Mouse (Mus musculus) heart, adult 2 months (tissue): ENCODE data around the gene Dera. TPM values are rescaled to one million over a fixed set of nuclear protein-coding genes. Genes with fewer than 3 reads are reported as not detected.
"Not testable (repeated sequence)": the region's sequence is repeated elsewhere in the genome, so short reads cannot be mapped to it uniquely, and the experiment has no call there.

Experiments
- DNase-seq, 2 experiments: peaks; one replicate each; pipeline ENCODE4 v3.0.0; 2021
- H3K27ac ChIP-seq: fragments of 200-600 bp; 2 replicates; pipeline ENCODE4 v1.8.1; 2022
- H3K27me3 ChIP-seq: fragments of 200-500 bp; 2 replicates; pipeline ENCODE4 v1.6.1; 2012; ENCODE audit warnings: mild to moderate bottlenecking, low read length, inconsistent platforms, mixed read lengths; ENCODE audit not compliant: control insufficient read depth, insufficient read depth
- H3K36me3 ChIP-seq: fragments of 200-500 bp; 2 replicates; pipeline ENCODE4 v1.6.1; 2012; ENCODE audit warnings: low read length, inconsistent platforms; ENCODE audit not compliant: control insufficient read depth, insufficient read depth
- H3K4me1 ChIP-seq: fragments of 200-500 bp; 2 replicates; pipeline ENCODE4 v1.6.1; 2011; ENCODE audit warnings: low read length; ENCODE audit not compliant: control insufficient read depth, insufficient read depth
- H3K4me3 ChIP-seq: fragments of 200-600 bp; 2 replicates; pipeline ENCODE4 v1.8.1; 2022
- H3K79me2 ChIP-seq: fragments of 200-500 bp; replicated peaks from 2 replicates; pipeline ENCODE4 v1.6.1; 2012; ENCODE audit warnings: mild to moderate bottlenecking, inconsistent platforms, low read length, moderate library complexity, mixed read lengths; ENCODE audit not compliant: control insufficient read depth, insufficient read depth
- H3K9ac ChIP-seq: fragments of 200-500 bp; 2 replicates; pipeline ENCODE4 v1.6.1; 2012; ENCODE audit warnings: low read depth, mild to moderate bottlenecking, control low read depth, inconsistent platforms, low read length, mixed read lengths
- CTCF ChIP-seq: fragments of 200-600 bp; IDR thresholded peaks from 2 replicates; pipeline ENCODE4 v1.8.1; 2022; ENCODE audit warnings: antibody characterized with exemption, mild to moderate bottlenecking, moderate library complexity
- EP300 ChIP-seq: fragments of 200-500 bp; IDR thresholded peaks from 2 replicates; pipeline ENCODE4 v1.6.1; 2011; ENCODE audit warnings: low read depth, low read length, control low read depth; ENCODE audit not compliant: insufficient read depth
- POLR2A ChIP-seq: fragments of 200-500 bp; IDR thresholded peaks from 2 replicates; pipeline ENCODE4 v1.6.1; 2011; ENCODE audit warnings: mild to moderate bottlenecking, low read depth, low read length, control low read depth; ENCODE audit not compliant: insufficient read depth
- WGBS: fragments of 180-500 bp; shearing (Covaris S2); methylation state at CpG from one replicate; pipeline ENCODE4 v1.1.7; 2018; 5-methylcytosine and 5-hydroxymethylcytosine counted together
- intact Hi-C: fragments of 180-260 bp; cut with DNase I; formaldehyde crosslinking; loops from one replicate; pipeline ENCODE4 v1.15.1; 2025
- long read RNA-seq: library from polyadenylated mRNA; stranded (forward); transcript quantifications from one replicate; pipeline ENCODE4 v2.0.0, GENCODE M21; 2021
- polyA plus RNA-seq: library from polyadenylated mRNA; depleted of rRNA; stranded (reverse); fragments of >200 nt; gene quantifications from 2 replicates; pipeline ENCODE4 v1.2.3, GENCODE M21; 2012; rRNA removed
- total RNA-seq, 2 experiments: library from RNA; stranded (reverse); gene quantifications; 2 replicates each; pipeline ENCODE4 v1.2.3; 2021

Gene Dera
- 1 to 10 TPM; 4.1 to 4.6 TPM for total RNA-seq
- polyA plus RNA-seq: 3.0 and 3.8 TPM in 2 replicates
- long read RNA-seq, partial matches to known transcripts: 0 of 4 reads
- long read RNA-seq, other reads (novel, unspliced or antisense): 1 of 4 reads

GRCm38 (mm10) chr6:137754056-137754856 lies at the start of gene Dera:
Gene Dera (plus strand): TSS chr6:137754546.
- intact Hi-C loops: no loop called here
- Histone ChIP-seq H3K9ac (peak within 1 kb of the TSS; percentile 81), H3K27me3 (no peaks in the 10 kb centered on the region), H3K36me3 (no peaks in the 10 kb centered on the region), H3K27ac (peak within 1 kb of the TSS; percentile 72), H3K4me1 (no peaks in the 10 kb centered on the region), H3K79me2 (no peaks in the 10 kb centered on the region), H3K4me3 (peak within 1 kb of the TSS; percentile 85)
- TF ChIP-seq EP300 (no peak), POLR2A (peak; percentile 61), CTCF (no peak)
- DNase-seq: peak; percentile 84 to 85
- 13% methylated on average over 26 of the region's 26 CpGs for WGBS

- no peak overlapping the region for H3K4me3 ChIP-seq
- intact Hi-C loops: no loop called here
- no peaks in the 10 kb centered on the region for H3K27me3 ChIP-seq
- no peak for TF ChIP-seq CTCF
- no peak for TF ChIP-seq EP300
- no peak for TF ChIP-seq POLR2A
- DNase-seq: no peak
- H3K36me3 ChIP-seq: no peaks in the 10 kb centered on the region; the same call in 1 of the 2 replicates
- H3K9ac ChIP-seq: no peak overlapping the region
- no peaks in the 10 kb centered on the region for H3K79me2 ChIP-seq
- peaks cover 15% of the 10 kb centered on the region for H3K4me1 ChIP-seq
- no peak overlapping the region for H3K27ac ChIP-seq
- 92% methylated on average over 10 of the region's 10 CpGs for WGBS
Observed at GRCm38 (mm10) chr6:137706209-137706608, 48.1 kb upstream of the Dera start.

GRCm38 (mm10) chr6:137708726-137709405 lies 45.5 kb upstream of the Dera start:
- H3K4me3 ChIP-seq, H3K4me1 ChIP-seq, intact Hi-C loops, H3K36me3 ChIP-seq, H3K27me3 ChIP-seq, H3K79me2 ChIP-seq, H3K9ac ChIP-seq, DNase-seq, H3K27ac ChIP-seq: not testable (repeated sequence)
- WGBS: 85% methylated on average over 13 of the region's 13 CpGs

GRCm38 (mm10) chr6:137710179-137711037 lies 43.9 kb upstream of the Dera start:
- no peaks in the 10 kb centered on the region for H3K79me2 ChIP-seq
- H3K4me1 ChIP-seq: peaks cover 1% of the 10 kb centered on the region
- H3K27ac ChIP-seq: no peak overlapping the region
- H3K27me3 ChIP-seq: no peaks in the 10 kb centered on the region
- no peak for TF ChIP-seq POLR2A
- TF ChIP-seq CTCF: no peak
- TF ChIP-seq EP300: no peak
- H3K9ac ChIP-seq: no peak overlapping the region
- peak in 1 of 2 experiments; percentile 46 for DNase-seq
- intact Hi-C loops: no loop called here
- no peak overlapping the region for H3K4me3 ChIP-seq
- no peaks in the 10 kb centered on the region for H3K36me3 ChIP-seq
- 53% methylated on average over 14 of the region's 14 CpGs for WGBS

- Histone ChIP-seq H3K36me3 (no peaks in the 10 kb centered on the region), H3K27ac (no peak overlapping the region; the same call in 1 of the 2 replicates), H3K4me1 (peaks cover 1% of the 10 kb centered on the region), H3K27me3 (no peaks in the 10 kb centered on the region), H3K4me3 (no peak overlapping the region), H3K79me2 (no peaks in the 10 kb centered on the region), H3K9ac (no peak overlapping the region)
- no peak for TF ChIP-seq EP300
- no peak for TF ChIP-seq CTCF
- no peak for TF ChIP-seq POLR2A
- intact Hi-C loops: no loop called here
- 54% methylated on average over 7 of the region's 7 CpGs for WGBS
- no peak for DNase-seq
Observed at GRCm38 (mm10) chr6:137712654-137713309, 41.6 kb upstream of the Dera start.
